ENCODE assay signal across 23 mouse cellular contexts in the genomic region with DNA sequence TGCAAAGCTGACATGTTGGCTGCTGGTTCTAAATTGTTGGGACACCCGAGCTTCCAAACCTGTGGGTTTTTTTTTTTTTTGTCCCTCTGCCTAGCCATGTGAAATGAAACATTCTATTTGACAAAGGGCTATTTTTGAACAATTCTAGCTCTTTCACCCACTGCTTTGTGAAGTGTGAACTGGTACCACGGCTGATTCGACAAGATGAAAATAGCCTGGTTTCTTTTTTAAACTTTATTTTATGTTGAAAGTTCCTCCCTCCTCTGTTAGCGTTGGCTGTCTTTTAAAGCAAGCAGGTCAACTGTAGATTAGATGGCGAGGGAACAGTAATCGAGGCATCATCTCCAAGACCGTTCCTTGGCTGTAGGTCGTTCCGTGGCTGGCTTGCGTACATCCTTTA. TPM values are rescaled to one million over a fixed set of nuclear protein-coding genes. Genes with fewer than 3 reads are reported as not detected.
"Had no signal": no experiment of that assay in that cellular context is flagged by ENCODE, and none has a peak within 500 bp of the region (broad histone marks: within the 10 kb centered on the region; RNA-seq: fewer than 3 reads in every experiment).

No protein-coding gene starts in this region.

- H3K36me3 ChIP-seq: limb, embryonic 10.5 days; limb, embryonic 13.5 days; liver, embryonic 12.5 days; liver, embryonic 15.5 days; midbrain, embryonic 13.5 days; neural tube, embryonic 13.5 days had no signal

- DNase-seq: kidney, adult 18-20 months; kidney, adult 9 months; kidney, postnatal 14 days; kidney, postnatal 4 days; layer of hippocampus, postnatal 36 days; liver; lung, adult 2 months; lung, postnatal 14 days; lung, postnatal 4 days; right cerebral cortex, postnatal 4 days; thymus, postnatal 25 days had no signal

- H3K27ac ChIP-seq: limb, embryonic 10.5 days; limb, embryonic 13.5 days; liver, embryonic 12.5 days; liver, embryonic 15.5 days; midbrain, embryonic 13.5 days; neural tube, embryonic 13.5 days; stomach, postnatal 0 days had no signal

- H3K4me3 ChIP-seq: limb, embryonic 10.5 days; limb, embryonic 13.5 days; liver, embryonic 12.5 days; liver, embryonic 15.5 days; midbrain, embryonic 13.5 days; myocyte; neural tube, embryonic 13.5 days had no signal

- H3K4me1 ChIP-seq: liver, embryonic 12.5 days; liver, embryonic 15.5 days had no signal

- H3K27me3 ChIP-seq: midbrain, embryonic 13.5 days; neural tube, embryonic 13.5 days had no signal

- H3K4me2 ChIP-seq: limb, embryonic 13.5 days; liver, embryonic 12.5 days; liver, embryonic 15.5 days; midbrain, embryonic 13.5 days; neural tube, embryonic 13.5 days had no signal

- H3K9ac ChIP-seq: limb, embryonic 13.5 days; liver, embryonic 12.5 days; liver, embryonic 15.5 days; midbrain, embryonic 13.5 days; neural tube, embryonic 13.5 days had no signal

- ATAC-seq: intestine, embryonic 16.5 days; liver, embryonic 12.5 days; midbrain, embryonic 13.5 days; midbrain, embryonic 16.5 days had no signal

- H3K9me3 ChIP-seq: limb, embryonic 10.5 days; limb, embryonic 13.5 days; liver, embryonic 12.5 days; liver, embryonic 15.5 days; midbrain, embryonic 13.5 days; neural tube, embryonic 13.5 days had no signal

RNA-seq across cellular contexts. Expression of gene Ttll7, which starts 5.2 kb away (rescaled TPM):
- total RNA-seq: megakaryocyte-erythroid progenitor cell, adult 5-6 weeks; monocyte, adult 5-6 weeks had no signal
